Mouse (Mus musculus): ENCODE measurements around the gene Cc2d1a. TPM values are rescaled to one million over a fixed set of nuclear protein-coding genes. Genes with fewer than 3 reads are reported as not detected.

Gene Cc2d1a
- polyA plus RNA-seq, 1 experiment: 47.9 TPM

DNA sequence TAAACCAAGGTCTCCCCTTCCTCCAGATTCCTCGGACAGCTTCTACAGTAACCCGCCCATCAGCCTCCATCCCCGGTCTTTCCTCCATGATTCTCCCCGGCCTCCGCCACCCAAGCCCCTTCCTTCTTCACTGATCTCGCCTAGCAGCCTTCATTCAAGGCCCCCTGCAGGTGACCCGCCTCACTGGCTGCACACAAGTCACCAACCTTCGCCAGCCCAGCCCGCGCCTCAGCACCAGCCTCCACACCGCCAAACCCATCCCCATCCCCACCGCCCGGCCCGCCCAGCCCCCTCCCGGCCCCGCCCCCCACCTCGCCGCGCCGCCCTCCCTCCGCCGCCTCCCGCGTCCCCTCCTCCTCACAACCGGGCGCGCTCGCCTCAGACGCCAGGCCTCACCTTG, 43.5 kb downstream of the Cc2d1a start:
- DNase-seq (ENCODE audit: low read depth): peak; percentile 89
- TF ChIP-seq POLR2A (IDR thresholded peaks at IDR 0.05; ENCODE audit: borderline replicate concordance, extremely low read depth, insufficient read depth, insufficient read length, poor library complexity, severe bottlenecking) (no peak), CTCF (IDR thresholded peaks at IDR 0.05; ENCODE audit: borderline replicate concordance, extremely low read depth, insufficient read depth, insufficient read length) (peak; percentile 37; the same call in 1 of the 2 replicates)

DNA sequence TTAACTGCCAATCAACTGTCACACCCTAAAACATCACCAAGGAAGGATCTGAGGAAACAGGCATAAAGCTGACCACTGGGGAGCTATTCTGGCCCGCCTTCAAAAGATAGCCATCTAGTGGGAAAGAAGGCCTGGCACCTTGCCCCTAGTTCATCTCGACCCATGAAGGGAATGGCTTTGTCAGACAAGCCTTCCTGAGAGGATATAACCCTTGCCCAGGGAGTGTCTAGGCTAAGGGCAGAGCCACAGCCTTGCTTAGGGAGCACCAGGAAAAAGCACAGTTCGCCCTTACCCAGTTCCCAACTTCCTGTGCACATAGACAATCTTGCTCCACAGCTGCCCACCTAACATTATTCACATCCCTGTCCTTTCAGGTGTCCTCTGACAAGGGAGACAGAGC, 44.1 kb downstream of the Cc2d1a start:
- TF ChIP-seq POLR2A (IDR thresholded peaks at IDR 0.05; ENCODE audit: borderline replicate concordance, extremely low read depth, insufficient read depth, insufficient read length, poor library complexity, severe bottlenecking): no peak
- DNase-seq (ENCODE audit: low read depth): peak; percentile 13

DNA sequence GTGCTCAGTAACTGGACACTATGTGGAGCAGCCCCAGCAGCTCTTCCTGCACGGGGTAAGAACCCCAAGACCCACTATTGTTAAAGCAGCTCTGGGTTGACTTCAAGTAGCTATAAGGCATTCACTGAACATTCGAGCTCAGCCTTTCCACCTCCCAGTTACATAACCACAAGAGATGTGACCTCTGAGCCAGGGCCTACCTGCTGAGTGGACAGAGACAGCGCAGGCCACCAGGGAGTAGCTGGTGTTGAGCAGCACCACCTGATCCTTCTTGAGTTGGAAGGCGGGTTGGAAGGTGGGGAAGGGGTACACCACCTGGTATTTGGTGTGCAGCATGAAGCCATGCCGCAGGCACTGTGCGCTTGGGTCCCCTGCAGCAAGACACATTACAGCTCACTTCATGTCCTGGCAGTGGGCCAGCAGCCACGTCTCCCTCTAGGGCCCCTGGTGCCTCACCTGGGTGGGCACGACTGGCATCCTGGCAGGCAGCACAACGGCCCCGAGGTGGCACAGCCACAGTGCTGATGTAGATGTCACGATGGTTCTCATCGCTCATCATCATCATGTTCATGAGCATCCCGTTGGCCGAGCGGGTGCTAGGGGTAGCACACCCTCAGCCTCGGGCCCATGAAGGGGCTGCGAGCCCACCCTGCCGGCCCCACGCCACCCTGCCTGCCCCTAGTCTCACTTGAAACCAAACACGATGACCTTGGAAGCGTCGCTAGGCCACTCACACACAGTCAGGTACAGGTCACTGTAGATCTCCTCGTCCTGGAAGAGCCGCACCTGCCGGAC, 46.1 kb downstream of the Cc2d1a start:
- DNase-seq (ENCODE audit: low read depth): no peak
- TF ChIP-seq CTCF (IDR thresholded peaks at IDR 0.05; ENCODE audit: borderline replicate concordance, extremely low read depth, insufficient read depth, insufficient read length) (no peak), POLR2A (IDR thresholded peaks at IDR 0.05; ENCODE audit: borderline replicate concordance, extremely low read depth, insufficient read depth, insufficient read length, poor library complexity, severe bottlenecking) (no peak)

DNA sequence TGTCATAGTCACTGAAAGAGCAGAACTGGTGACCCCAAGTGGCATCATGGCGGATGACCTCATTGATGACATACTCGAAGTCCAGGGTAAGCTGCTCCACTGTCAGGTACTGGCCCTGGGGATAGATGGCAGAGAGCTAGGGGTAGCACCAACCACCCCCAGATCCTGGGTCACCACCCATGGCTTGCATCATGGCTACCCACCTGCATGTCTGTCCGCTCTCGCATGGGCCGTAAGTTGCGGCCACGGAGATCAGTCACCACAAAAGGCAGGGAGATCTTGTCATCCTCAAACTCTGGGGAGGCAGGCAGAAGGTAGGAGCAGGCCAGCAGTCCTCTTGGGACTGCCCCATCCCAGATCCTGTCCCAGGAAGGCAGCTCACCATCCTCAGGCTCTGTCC, 49.4 kb downstream of the Cc2d1a start:
- no peak for DNase-seq (ENCODE audit: low read depth)
- no peak for TF ChIP-seq CTCF (IDR thresholded peaks at IDR 0.05; ENCODE audit: borderline replicate concordance, extremely low read depth, insufficient read depth, insufficient read length)
- no peak for TF ChIP-seq POLR2A (IDR thresholded peaks at IDR 0.05; ENCODE audit: borderline replicate concordance, extremely low read depth, insufficient read depth, insufficient read length, poor library complexity, severe bottlenecking)

DNA sequence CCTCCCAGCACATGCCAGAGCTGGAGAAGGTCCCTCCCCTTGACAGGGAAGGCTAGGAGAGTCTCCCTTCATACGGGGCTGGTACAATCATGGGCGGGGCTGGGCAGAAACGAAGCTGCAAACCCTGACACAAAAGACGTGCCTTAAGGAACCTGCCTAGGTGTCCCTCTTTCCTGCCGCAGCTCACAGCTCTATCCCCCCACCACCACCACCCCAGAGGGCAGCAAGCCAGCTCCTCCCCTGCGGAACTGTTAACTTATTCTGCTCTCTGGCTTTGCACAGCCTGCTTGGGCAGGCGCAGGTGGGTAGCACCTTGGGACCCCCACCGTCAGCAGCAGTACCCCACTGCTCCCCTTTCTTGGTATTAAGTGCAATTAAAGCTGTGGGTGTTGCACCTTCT, 51.7 kb downstream of the Cc2d1a start:
- DNase-seq (ENCODE audit: low read depth): no peak
- no peak for TF ChIP-seq POLR2A (IDR thresholded peaks at IDR 0.05; ENCODE audit: borderline replicate concordance, extremely low read depth, insufficient read depth, insufficient read length, poor library complexity, severe bottlenecking)
- TF ChIP-seq CTCF (IDR thresholded peaks at IDR 0.05; ENCODE audit: borderline replicate concordance, extremely low read depth, insufficient read depth, insufficient read length): no peak

DNA sequence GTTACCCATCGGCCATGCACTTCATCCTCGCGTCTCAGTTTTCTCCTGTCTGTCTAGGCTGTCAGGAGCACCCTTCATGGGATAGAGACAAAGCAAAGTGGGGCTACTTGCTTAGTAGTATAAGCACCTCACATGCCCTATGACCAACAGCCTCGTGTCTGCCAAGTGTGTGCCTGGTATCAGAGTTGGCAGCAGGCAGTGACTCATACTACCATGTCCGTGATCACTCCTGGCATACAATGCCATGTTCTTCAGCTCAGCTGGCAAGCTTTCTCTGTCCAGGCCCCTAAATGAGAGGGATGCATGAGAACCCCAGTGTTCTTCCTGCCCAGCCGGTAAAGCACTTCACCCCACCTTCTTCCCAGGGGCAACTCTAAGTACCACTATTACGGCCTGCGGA, 57.2 kb downstream of the Cc2d1a start:
- no peak for DNase-seq (ENCODE audit: low read depth)
- TF ChIP-seq POLR2A (IDR thresholded peaks at IDR 0.05; ENCODE audit: borderline replicate concordance, extremely low read depth, insufficient read depth, insufficient read length, poor library complexity, severe bottlenecking) (no peak), CTCF (IDR thresholded peaks at IDR 0.05; ENCODE audit: borderline replicate concordance, extremely low read depth, insufficient read depth, insufficient read length) (no peak)

DNA sequence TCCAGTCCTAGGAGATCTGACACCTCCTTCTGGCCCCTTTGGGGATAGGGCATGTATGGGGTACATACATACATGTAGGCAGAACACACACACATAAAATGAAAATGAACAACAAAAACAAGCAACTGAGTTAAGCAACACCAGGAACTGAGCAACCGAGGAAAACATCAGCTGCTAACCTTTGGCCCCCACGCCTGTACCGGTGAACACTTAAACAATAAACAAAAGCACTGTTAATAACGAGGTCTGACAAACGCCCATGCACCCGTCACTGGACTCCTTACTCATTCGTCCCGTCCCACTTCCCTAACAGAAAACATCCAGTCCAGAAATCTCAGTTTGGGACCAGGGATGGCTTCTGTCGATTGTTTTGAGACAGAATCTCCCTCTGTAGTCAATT, 58.5 kb downstream of the Cc2d1a start:
- TF ChIP-seq POLR2A (IDR thresholded peaks at IDR 0.05; ENCODE audit: borderline replicate concordance, extremely low read depth, insufficient read depth, insufficient read length, poor library complexity, severe bottlenecking) (no peak), CTCF (IDR thresholded peaks at IDR 0.05; ENCODE audit: borderline replicate concordance, extremely low read depth, insufficient read depth, insufficient read length) (no peak)
- DNase-seq (ENCODE audit: low read depth): no peak

DNA sequence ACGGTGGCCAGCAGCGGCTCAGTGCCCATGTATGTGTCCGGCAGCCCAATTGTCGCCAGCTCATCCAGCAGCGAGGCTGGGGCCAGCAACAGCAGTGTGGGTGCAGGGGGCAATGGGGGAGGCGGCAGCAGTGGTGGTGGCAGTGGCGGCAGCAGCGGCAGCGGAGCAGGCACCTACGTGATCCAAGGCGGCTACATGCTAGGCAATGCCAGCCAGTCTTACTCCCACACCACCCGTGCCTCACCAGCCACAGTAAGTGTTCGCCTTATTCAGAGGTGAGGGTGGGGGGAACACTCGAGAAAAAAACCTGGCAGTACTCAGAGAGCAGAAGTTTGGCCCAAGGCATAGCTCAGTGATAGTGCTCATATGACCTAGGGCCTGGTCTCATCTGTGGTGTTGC, 59.9 kb downstream of the Cc2d1a start:
- no peak for DNase-seq (ENCODE audit: low read depth)
- TF ChIP-seq POLR2A (IDR thresholded peaks at IDR 0.05; ENCODE audit: borderline replicate concordance, extremely low read depth, insufficient read depth, insufficient read length, poor library complexity, severe bottlenecking) (no peak), CTCF (IDR thresholded peaks at IDR 0.05; ENCODE audit: borderline replicate concordance, extremely low read depth, insufficient read depth, insufficient read length) (no peak)

DNA sequence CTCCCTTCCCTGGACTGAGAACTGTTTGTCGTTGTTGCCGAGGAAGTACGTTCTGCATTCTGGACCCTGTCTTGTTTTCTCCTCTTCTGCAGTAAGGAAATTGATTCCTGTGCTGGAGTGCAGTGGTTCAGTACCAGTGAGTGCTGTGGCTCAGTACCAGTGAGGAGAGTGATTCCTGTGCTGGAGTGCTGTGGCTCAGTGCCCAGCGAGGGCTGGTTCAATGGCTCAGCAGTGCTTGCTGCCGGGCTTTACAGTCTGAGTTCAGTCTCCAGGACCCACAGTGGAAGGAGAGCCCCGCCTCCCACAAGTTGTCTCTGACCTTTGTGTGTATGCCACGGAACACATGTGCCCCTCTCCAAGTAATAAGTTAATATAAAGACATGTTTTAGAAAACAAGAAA, 60.6 kb downstream of the Cc2d1a start:
- TF ChIP-seq POLR2A (IDR thresholded peaks at IDR 0.05; ENCODE audit: borderline replicate concordance, extremely low read depth, insufficient read depth, insufficient read length, poor library complexity, severe bottlenecking) (no peak), CTCF (IDR thresholded peaks at IDR 0.05; ENCODE audit: borderline replicate concordance, extremely low read depth, insufficient read depth, insufficient read length) (no peak)

DNA sequence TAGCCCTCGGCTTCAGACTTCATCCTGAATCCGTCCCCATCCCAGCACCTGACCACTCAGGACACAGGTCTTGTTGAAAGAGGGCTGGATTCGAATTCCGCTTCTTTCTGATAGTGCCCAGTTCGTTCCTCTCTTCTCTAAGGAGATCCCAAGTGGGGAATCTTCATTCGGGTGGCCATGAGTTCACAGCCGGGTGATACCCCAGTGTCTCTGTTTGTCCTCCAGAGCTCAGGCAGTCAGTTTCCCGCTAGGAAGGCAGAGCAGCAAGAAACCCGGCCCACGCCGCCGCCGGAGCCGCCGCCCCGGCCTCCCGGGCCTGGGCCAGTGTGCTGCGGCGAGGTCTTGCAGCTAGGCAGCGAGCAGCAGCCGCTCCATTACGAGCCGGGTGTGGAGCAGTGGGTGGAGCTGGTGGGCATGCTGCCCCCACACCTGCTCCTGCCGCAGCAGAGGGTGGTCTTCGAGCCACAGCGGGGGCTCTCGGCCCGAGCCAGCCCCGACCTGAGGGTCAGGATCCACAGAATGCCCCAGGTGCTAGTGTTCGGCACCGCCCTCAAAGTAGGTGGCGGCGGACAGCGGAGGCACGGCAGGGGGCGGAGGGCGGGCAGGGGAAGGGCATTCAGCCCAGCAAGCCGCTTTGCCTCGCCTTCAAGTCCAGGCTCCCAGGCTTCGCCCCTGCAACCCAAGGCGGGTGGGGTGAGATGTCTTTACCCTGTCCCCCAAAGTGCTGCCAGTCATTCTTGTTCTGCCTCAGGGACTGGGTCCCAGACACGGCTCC, 63.2 kb downstream of the Cc2d1a start:
- no peak for DNase-seq (ENCODE audit: low read depth)
- TF ChIP-seq CTCF (IDR thresholded peaks at IDR 0.05; ENCODE audit: borderline replicate concordance, extremely low read depth, insufficient read depth, insufficient read length) (no peak), POLR2A (IDR thresholded peaks at IDR 0.05; ENCODE audit: borderline replicate concordance, extremely low read depth, insufficient read depth, insufficient read length, poor library complexity, severe bottlenecking) (no peak)

More for the DNA sequence above, 60.6 kb downstream of the Cc2d1a start:
- DNase-seq (ENCODE audit: low read depth): no peak

DNA sequence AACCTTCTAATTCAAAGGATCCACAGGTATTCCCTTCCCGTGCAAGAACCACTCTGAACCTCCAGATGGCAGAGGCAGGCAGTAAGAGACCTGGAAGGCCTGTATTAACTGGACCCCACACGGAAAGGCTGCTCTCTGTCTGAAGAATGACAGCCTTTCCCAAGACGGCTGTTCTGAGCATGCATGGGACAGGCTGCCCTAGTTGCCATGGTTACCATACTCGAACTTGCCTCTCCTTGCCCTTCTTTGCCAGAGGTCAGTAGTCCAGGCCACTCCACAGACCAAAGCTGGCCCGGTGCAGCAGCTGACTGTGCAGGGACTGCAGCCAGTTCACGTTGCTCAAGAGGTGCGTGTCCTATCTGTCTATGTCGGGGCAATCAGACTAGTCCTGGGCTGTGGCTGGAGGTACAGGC, 63.9 kb downstream of the Cc2d1a start:
- TF ChIP-seq POLR2A (IDR thresholded peaks at IDR 0.05; ENCODE audit: borderline replicate concordance, extremely low read depth, insufficient read depth, insufficient read length, poor library complexity, severe bottlenecking) (no peak), CTCF (IDR thresholded peaks at IDR 0.05; ENCODE audit: borderline replicate concordance, extremely low read depth, insufficient read depth, insufficient read length) (peak; percentile 31; the same call in 1 of the 2 replicates)
- peak; percentile 46 for DNase-seq (ENCODE audit: low read depth)

Other genes with a start within 250 kb of the Cc2d1a start
- 237 and 327 TPM in 2 replicates for gene Adgrl1, start 247.8 kb downstream of the Cc2d1a start, polyA plus RNA-seq (2012; rRNA removed)
- gene Gm10644, start 192.7 kb downstream of the Cc2d1a start, polyA plus RNA-seq (2012; rRNA removed): 0.62 and 0.77 TPM in 2 replicates
- gene Asf1b, start 192.4 kb downstream of the Cc2d1a start, polyA plus RNA-seq (2012; rRNA removed): 20.3 and 31.9 TPM in 2 replicates
- gene Prkaca, start 174.9 kb downstream of the Cc2d1a start, polyA plus RNA-seq (2012; rRNA removed): 121 and 143 TPM in 2 replicates
- 87.5 and 93.8 TPM in 2 replicates for gene Samd1, start 150.3 kb downstream of the Cc2d1a start, polyA plus RNA-seq (2012; rRNA removed)
- gene 1700067K01Rik, start 146.4 kb downstream of the Cc2d1a start, polyA plus RNA-seq (2012; rRNA removed): 0.27 and 0.37 TPM in 2 replicates
- 0.07 and 0.35 TPM in 2 replicates for gene 2210011C24Rik, start 135.8 kb downstream of the Cc2d1a start, polyA plus RNA-seq (2012; rRNA removed)
- 1.3 and 3.7 TPM in 2 replicates for gene Palm3, start 126.5 kb downstream of the Cc2d1a start, polyA plus RNA-seq (2012; rRNA removed)
- gene Il27ra, start 105.3 kb downstream of the Cc2d1a start, polyA plus RNA-seq (2012; rRNA removed): 0.48 and 0.50 TPM in 2 replicates
- gene Rln3, start 102.9 kb downstream of the Cc2d1a start, polyA plus RNA-seq (2012; rRNA removed): 0.21 and 0.36 TPM in 2 replicates
- gene Gm10643, start 82.8 kb downstream of the Cc2d1a start, polyA plus RNA-seq (2012; rRNA removed): 2.0 and 2.9 TPM in 2 replicates
- 34.1 and 41.7 TPM in 2 replicates for gene Rfx1, start 81.1 kb downstream of the Cc2d1a start, polyA plus RNA-seq (2012; rRNA removed)
- 109 and 153 TPM in 2 replicates for gene Dcaf15, start 43.2 kb downstream of the Cc2d1a start, polyA plus RNA-seq (2012; rRNA removed)
- 0.10 and 0.31 TPM in 2 replicates for gene Podnl1, start 21.9 kb downstream of the Cc2d1a start, polyA plus RNA-seq (2012; rRNA removed)
- gene 4930432K21Rik, start 89 bp upstream of the Cc2d1a start, polyA plus RNA-seq (2012; rRNA removed): 2.1 and 2.7 TPM in 2 replicates
- 5.3 and 7.5 TPM in 2 replicates for gene Nanos3, start 37.3 kb upstream of the Cc2d1a start, polyA plus RNA-seq (2012; rRNA removed)
- gene Zswim4, start 89.1 kb upstream of the Cc2d1a start, polyA plus RNA-seq (2012; rRNA removed): 63.1 and 67.1 TPM in 2 replicates
- 165 and 185 TPM in 2 replicates for gene D8Ertd738e, start 101.8 kb upstream of the Cc2d1a start, polyA plus RNA-seq (2012; rRNA removed)
- gene Mri1, start 109.4 kb upstream of the Cc2d1a start, polyA plus RNA-seq (2012; rRNA removed): 37.4 and 62.2 TPM in 2 replicates
- gene Ccdc130, start 122.4 kb upstream of the Cc2d1a start, polyA plus RNA-seq (2012; rRNA removed): 35.0 and 40.6 TPM in 2 replicates
- gene Cacna1a, start 240.5 kb upstream of the Cc2d1a start, polyA plus RNA-seq (2012; rRNA removed): 41.1 and 80.8 TPM in 2 replicates

All from brain, embryonic 14.5 days (tissue).